Mouse (Mus musculus): ENCODE data around the gene Gldn.

DNA sequence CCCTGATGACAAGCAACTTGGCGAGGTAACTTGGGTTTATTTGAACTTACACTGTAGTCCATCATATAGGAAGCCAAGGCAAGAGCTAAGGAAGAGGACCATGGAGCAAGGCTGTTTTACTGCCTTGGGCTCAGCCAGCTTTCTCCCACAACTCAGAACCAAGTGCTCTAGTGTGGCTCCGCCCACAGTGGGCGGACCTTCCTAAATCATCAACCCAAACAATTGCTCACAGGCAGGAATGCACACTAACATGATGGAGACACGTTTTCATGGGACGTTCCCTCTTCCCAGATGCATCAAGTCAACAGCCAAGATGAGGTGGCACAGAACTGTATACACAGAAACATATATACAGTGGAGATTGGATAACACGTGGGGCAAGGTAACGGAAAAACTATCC, 55.7 kb downstream of the Gldn start:
- TF ChIP-seq CTCF (IDR thresholded peaks at IDR 0.05; ENCODE audit: low read depth, low read length) (no peak), TAL1 (conservative IDR thresholded peaks at IDR 0.05; ENCODE audit: low read depth, low read length) (no peak), GATA1 (IDR thresholded peaks at IDR 0.05; ENCODE audit: borderline replicate concordance, low read length) (no peak), GATA2 (IDR thresholded peaks at IDR 0.05; ENCODE audit: borderline replicate concordance, low read depth, low read length) (no peak)

Measured in G1E (cell line).